Mouse (Mus musculus) cerebellum, postnatal 10 days (tissue): ENCODE data around the gene Ak9.
A peak's percentile ranks its signal among the peaks of the same experiment; 100 is the strongest.
"Not testable (repeated sequence)": the region's sequence is repeated elsewhere in the genome, so short reads cannot be mapped to it uniquely, and the experiment has no call there.

ENCODE experiments used
- DNase-seq, 2 experiments: peaks; one replicate each; pipeline ENCODE4 v3.0.0; 2021; ENCODE audit warnings: mixed read lengths in 2 of 2

Ak9 gene

DNA sequence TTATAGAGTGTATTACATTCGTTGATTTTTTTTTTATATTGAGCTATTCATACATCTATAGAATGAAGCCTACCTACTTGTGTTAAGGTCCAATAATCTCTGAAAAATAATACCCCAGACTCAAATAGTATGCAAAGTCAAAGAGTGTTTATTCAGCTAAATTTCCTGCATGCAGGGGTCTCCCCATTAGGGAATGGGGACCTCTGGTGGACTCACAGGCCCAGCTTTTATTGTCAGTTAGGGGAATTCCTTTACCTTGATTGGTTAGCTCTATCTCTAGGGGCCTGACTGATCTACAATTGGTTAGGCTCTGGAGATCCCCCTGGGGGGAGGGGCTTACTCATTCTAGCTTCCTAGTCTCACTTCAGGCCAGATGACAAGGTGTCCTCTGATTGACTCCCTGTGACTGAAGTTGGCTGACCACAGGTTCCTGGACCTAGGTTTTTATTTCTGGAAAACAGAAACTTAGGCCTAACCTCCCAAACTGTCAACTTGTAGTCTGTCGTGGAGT is 28.8 kb downstream of the Ak9 start:
- no peak for DNase-seq

DNA sequence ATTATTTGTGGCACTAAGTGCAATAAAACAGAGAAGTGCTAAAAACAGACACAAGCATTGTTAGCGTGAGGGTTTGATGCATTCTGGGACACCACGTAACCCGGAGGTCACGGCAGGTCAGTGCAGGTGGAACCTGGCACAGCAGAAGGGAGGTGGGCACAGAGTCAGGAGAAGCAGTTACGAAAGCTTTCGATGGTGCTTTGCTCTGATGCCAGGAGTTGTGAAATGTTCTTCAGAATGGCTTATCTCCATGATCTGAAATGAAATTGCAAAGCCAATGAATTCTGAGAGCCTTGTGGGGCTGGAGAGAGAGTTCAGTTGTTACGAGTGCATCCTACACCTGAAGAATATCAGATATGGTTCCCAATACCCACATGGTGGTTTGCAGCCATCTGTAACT is 37.6 kb downstream of the Ak9 start:
- DNase-seq: no peak

DNA sequence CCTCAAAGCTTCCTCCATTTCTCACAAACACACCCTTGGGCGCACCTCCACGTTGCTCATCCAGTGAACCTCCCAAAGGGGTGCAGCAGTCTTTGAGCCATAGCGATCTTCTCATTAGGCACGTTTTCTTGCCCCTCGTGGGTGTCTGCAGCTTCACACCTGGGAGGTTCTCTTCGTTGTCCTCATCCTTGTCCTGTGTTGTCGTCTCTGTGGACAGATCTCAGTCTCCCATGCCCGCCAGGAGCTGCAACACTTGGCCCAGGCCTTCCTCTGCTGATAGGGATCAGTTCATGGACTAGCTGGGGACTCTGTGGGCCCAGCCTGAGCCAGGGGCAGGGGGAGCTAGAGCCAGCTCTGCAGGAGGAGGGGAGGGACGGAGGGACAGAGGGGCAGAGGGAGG is 61.3 kb downstream of the Ak9 start:
- no peak for DNase-seq

DNA sequence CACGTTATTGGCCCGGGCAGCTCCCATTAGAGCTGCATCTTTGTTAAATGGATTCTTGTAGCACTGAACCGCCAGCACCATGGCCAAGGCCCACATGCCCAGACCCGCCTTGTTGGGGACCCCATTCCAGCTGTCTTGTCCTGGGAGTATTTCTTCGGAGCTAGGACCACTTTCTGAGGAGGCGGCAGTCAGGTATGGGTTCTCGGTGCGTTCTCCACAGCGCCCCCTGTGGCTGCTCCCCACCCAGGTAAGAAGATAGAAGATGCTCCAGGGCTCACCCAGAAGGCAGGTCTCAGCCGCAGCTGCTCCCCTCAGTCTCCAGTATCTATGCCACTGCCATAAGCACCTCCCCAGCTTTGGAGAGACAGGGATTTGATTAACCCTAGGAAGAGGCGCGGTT is 76.7 kb downstream of the Ak9 start:
- DNase-seq: no peak

DNA sequence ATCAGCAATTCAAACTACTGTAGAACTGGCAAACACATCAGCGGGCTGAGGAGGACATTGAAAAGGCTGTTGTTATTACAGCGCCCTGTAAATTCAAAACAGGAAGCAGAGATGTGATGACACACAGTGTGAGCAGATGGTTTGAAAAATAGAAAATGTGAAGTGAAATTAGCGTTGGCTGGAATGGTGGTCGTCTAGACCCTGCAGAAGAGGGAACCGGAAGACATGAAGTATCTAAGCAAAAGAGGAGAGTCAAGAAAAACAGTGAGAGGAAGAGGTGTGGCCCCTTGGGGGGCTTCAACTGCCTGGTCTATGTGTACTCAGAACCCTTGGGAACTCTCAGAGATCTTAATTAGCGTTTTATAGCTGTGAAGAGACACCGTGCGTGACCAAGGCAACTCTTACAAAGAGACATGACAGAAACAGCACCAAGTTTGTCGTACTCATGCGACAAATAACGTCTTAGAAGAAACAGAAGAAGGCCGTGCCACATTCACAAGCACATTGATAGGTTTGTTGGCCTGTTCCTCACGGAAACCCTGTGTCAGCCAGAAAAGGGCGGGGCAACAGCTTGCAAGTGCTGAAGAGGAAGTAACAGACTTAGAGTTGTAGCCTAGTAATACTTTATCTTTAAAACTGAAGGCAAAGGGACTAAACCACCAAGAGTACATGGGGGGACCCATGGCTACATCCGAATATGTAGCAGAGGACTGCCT is 81.9 kb downstream of the Ak9 start:
- peak in 1 of 2 experiments; percentile 4 for DNase-seq

DNA sequence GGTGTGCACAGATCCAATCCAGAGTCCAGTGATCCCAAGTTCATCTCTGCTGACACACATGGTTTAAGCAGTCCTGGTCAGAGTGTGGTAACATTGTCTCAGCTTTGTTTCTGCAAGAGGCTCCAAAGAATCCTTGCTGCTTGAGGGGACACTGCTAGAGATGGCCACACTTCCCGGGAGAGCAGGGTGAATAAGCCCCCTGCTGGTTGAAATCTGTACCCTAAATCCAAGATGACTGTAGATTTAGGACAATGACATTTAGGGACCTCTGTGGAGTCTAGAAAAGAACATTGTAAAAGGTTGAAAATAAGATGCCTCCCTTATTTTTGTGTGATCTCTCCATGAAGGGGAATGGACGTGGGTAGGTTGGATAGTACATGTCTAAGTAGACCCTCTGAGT is 89.8 kb downstream of the Ak9 start:
- no peak for DNase-seq

DNA sequence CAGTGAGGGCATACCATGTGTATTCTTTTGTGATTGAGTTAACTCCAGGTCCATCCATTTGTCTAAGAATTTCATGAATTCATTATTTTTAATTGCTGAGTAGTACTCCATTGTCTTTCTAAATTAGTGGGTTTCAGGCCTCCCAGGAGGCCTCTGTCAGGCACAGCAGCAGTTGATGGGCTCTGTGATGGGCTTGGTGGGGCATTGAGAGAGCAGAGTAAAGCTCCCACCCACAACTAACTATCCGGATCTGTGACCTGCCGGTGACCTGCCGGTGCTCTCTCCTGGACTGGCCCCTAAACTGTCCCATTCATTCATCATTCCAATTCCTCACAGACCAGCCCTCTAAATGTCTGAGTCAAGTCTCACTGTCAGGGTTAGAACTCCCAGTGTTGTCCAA is 97.3 kb downstream of the Ak9 start:
- DNase-seq: no peak

DNA sequence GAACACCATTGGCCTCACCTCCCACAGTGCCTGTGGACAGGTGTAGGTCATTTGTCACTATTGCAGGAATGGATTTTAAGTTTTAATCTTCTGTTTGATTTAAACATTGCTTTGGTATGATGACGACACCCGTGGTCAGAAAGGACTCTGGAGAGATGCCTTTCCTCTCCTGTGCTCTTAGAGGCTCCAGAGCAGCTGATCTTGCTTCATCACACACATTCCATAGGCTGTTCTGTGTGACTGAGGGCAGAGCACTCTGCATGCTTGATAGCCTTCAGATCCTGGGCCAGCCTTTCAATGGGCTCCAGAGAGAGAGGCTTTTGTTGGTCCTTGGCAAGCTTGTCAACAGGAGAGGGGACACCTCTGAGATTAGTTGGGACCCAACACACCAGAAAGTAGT is 99.6 kb downstream of the Ak9 start:
- DNase-seq: no peak

DNA sequence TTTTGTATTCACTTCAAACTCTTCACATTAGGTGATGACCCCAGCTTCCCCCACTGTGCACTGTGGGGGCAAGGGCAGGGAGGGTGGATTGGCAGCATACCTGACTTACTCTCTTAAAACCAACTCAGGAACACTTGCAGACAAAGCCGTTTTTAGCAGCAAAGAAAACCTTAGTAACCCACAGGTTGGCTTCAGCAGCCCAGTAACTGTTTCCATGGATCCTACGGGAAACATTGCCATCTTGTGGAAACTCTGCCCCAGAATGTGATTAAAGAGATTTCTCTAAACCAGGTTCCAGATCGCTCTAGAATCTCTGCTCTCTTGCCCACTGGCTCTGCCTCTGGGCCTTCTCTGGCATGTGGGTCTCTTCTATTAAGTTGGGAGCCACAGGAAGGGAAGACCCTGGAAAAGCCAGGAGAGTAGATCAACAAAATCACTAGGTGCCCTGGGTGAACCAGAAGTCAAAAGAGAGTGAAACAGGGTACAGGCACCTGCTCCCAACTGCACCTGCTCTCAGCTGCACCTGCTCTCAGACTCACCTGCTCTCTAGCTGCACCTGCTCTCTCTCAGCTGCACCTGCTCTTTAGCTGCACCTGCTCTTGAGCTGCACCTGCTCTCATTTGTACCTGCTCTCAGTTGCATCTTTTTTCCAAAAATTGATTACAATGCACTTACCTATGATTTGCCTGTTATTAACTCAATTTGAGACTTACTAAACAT is 100.3 kb downstream of the Ak9 start:
- DNase-seq: peak; percentile 10 to 26

DNA sequence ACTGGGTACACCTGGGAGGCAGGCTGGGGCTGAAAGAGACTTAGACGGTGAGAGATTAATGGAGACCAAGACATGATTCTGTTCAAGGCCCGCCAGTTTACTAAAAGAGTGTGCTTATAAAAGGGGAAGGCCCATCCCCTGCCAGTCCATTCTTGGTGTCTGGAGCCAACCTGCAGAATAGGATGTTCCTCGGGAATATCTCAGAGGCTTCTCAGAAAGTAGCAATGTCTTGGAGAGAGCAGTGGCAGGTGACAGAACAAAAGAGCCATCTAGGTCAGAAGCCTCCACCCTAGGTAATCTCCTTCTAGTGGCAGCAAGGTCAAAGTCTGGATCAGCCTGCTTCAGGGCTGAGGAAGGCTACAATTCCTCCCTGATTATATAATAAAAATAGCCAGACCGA is 106.4 kb downstream of the Ak9 start:
- not testable (repeated sequence) for DNase-seq

DNA sequence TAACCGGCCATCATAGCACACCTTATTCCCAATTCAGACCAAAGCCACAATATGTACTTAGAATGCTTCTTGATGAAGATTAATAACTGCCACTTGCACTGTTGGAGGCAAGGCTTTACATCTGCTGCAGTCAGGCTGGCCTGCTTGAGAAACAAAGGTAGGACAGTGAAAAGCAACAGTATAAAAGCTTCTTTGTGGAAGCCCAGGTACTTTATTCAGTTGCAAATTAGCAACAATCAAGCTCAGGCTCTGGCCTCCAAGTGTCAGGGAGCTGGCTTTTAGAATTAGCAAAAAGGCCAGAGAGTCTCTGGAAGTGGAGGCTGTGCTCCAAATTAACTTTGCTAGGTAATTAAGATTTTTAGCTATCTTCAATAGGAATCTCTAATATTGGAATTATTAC is 107.0 kb downstream of the Ak9 start:
- not testable (repeated sequence) for DNase-seq

DNA sequence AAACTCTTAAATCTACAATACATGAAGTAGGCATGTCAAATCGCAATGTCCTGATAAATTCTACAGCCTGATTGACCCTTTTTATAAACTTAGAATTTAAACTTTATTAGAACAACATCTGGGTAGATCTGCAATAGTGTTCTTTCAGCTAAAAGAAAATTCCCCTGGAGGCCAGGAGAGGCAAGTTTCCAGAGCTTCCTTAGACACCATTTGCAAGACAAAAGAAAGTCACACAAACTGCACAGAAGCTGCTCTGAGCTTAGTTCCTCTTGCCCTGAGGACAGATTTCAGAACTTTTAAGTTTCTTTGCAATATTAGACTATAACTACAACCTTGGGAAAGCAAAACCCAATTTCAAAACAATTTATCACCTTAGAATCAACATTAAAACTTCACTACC is 109.7 kb downstream of the Ak9 start:
- DNase-seq: not testable (repeated sequence)

DNA sequence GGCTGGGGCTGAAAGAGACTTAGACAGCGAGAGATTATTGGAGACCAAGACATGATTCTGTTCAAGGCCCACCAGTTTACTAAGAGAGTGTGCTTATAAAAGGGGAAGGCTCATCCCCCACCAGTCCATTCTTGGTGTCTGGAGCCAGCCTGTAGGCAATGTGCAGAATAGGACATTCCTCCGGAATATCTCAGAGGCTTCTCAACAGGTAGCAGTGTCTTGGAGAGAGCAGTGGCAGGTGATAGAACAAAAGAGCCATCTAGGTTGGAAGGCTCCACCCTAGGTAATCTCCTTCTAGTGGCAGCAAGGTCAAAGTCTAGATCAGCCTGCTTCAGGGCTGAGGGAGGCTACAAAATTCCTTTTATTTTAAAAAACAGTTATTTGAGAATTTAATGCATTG is 111.6 kb downstream of the Ak9 start:
- DNase-seq: not testable (repeated sequence)

DNA sequence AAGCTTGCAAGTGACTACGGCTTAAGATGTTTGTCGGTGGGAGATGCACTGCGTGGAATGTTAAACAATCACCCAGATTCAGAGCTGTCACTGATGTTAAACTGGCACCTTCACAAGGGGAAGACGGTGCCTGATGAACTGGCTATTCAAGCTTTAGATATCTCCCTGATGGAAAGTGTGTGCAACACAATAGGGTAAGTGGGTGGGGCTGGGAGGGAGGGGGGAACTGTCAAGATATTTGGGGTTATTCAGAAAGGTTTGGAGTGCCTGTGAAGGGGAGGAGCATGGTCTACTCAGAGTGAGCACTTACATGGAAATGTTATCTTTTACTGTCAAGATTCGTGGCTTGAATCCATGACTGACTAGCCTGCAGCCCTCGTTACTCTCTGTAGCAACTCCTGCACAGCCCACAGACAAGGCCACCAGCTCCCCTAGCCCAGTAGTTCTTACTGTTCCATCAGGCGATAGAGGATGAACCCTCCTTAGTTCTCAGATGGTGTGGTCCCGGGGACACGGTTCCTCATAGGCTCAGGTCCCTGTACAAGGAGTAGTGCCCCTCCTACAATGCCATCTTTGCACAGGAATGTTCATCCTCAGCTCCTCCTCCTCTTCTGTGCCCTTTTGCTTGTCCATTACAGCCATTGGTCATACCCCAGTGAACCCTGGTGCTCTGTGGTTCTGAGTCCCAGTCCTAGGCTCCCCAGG is 116.9 kb downstream of the Ak9 start:
- DNase-seq: no peak

DNA sequence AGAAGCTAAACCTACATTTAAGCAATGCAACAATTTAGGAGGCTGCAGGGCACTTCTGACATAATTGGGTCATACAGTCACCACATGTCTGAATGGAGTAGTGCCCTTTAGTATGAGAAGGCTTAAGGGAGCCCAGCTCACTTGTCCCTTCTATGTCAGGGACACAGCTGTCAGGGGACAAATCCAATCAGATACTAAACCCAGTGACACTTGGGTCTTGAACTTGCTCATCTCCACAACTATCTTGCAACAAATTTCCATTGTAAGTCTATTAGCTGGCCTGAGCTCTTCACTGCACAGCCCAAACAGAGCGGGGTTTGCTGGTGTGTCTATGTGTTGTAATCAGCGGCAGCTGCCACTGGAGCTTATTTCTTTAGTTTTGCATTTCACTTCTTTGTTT is 119.9 kb downstream of the Ak9 start:
- no peak for DNase-seq

DNA sequence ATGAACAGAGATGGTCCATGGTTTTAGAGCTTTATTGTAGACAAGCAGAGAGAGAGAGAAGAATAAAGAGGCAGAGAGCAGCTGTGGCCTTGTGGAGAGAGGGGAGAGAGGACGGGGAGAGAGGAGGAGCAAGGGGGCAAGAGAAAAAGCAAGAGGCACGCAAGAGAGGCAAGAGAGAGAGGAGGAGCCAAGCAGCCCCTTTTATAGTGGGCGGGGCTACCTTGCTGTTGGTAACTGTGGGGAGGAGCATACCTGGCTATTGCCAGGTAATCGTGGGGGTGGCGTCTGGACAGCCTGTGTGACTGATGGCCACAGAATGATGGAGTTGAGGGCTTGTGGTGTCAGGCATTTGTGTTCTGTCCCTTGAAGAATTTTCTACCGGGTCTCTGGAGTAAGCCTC is 122.6 kb downstream of the Ak9 start:
- DNase-seq: no peak

DNA sequence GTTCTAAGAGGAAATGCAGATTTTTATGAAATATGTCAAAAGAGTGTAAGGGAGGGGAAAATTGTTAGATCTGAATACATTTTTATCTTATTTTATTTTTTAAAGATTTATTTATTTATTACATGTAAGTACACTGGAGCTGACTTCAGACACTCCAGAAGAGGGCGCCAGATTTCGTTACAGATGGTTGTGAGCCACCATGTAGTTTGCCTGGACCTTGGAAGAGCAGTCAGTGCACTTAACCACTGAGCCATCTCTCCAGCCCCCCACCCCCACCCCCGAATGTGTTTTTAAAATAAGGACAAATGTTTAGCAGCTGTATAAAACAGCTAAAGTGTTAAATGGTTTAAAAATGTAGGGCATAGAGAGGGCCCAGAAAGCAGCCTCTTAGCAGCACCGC is 130.8 kb downstream of the Ak9 start:
- DNase-seq: peak; percentile 73 to 74

DNA sequence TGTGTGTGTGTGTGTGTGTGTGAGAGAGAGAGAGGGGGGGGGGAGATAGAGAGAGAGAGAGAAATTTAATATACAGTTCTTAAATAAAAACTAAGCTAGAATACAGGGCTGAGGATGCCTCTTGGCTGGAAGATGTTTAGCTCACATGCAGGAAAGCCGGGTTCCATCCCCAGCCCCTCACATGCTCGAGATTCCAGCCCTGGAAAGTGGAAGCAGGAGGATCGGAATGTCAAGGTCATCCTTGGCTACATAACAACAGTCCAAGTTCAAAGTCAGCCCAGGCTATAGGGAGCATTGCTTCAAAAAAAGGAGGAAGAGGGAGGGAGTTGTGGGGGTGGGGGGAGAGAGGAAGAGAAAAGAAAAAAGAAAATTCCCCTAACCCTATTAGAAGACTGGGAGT is 131.4 kb downstream of the Ak9 start:
- no peak for DNase-seq

DNA sequence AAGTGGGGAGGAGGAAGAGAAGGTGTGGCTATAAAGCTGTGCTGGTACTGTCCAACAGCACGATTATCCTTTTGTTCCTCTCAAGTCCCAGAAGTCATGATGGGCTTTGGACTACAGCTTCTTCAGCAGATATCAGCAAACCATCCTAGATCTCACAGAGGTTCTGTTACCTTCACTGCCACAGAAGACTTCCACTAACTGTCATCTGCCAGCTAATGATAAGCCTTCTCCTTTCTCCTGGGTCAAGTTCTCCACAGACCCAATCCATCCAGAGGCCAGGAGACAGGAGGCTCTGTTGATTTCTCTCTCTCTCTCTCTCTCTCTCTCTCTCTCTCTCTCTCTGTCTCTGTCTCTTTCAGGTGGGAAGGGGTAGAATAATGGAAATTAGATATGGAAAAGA is 144.4 kb downstream of the Ak9 start:
- DNase-seq: no peak

DNA sequence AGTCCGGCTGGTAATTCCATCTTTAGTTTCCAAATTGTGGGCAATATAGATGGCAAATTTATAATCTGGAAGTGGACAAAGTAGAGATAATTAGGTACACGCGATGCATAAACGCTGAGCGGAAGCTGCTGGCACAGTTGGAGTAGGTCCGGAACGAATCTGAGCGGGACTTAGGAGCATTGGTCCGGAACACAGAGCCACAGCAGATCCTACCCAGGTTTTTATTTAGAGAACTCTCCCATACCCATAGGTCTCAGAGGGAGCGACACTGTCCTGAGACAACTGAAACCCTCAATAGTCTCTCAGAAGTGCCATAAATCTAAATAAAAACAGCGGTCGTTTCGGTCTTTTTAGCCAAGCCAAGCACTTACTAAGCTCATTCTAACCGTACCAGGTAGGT is 145.9 kb downstream of the Ak9 start:
- peak; percentile 45 to 72 for DNase-seq

DNA sequence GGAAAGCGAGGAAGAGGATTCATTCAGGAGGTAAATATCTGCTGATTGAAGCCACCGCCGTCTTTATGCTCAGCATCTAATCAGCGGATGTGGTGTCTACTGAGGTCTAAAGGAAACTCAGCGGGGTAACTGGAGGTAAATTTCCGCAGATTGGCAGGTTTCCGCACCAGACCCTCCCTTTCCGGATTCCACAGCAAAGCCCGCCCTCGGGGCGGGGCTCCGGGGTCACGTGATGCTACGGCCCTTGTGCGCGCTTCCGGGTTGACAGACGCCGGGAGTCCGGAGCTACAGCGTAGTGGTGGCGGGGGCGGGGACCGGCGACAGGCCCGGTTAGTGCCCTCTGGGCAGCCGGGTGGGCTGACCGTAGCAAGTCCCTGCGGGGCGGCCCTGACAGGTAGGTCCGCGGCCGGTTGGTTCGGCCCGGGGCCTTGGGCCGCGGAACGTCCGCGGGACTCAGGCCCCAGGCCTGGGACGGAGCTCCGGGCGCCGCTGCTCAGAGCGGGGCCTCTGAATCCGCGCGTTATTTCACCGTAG is 146.4 kb downstream of the Ak9 start, which contains the start of gene Zbtb24:
Gene Zbtb24, plus strand, starts transcription at position 247 of the 534 bp plus-strand sequence.
- DNase-seq: peak; percentile 99

DNA sequence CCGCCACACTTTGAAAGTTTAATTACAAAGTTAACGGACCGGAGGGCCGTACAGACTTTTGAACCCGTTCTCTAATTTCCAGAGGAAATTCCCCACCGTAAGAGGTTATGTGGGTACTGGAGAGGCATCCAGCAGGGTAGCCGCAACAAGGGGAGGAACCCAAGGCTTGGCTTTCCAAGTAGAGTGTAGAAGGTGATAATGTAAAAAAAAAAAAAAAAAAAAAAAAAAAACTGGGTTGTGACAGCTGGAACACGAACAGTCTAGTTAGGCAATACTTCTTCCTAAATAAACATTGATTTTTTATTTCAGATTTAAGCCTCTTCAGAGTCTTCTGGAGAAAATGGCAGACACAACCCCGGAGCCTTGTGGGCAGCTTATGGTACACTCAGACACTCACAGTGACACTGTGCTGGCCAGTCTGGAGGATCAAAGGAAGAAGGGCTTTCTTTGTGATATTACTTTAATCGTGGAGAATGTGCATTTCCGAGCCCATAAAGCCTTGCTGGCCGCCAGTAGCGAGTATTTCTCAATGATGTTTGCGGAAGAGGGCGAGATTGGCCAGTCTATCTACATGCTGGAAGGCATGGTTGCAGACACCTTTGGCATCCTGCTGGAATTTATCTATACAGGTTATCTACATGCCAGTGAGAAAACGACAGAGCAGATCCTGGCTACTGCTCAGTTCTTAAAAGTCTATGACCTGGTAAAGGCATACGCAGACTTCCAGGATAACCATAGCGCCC is 147.2 kb downstream of the Ak9 start:
- no peak for DNase-seq

DNA sequence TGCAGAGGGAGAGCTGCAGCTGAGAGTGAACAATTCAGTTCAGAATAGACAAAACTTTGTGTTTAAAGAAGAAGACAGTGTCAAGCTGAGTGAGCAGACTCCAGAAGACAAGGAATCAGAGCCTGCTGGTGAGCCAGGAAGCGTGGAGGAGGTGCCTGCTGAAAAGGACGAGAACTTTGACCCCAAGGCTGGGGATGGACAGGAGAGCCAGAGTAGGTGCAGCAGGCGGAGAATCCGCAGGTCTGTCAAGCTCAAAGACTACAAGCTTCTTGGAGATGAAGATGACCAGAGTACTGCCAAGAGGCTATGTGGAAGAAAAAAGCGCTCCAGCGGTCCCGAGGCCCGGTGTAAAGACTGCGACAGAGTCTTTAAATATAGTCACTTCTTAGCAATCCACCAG is 147.9 kb downstream of the Ak9 start:
- DNase-seq: no peak
